Mouse (Mus musculus): ENCODE data around the gene Crebbp. TPM values are rescaled to one million over a fixed set of nuclear protein-coding genes. Genes with fewer than 3 reads are reported as not detected.
"Not testable (repeated sequence)": the region's sequence is repeated elsewhere in the genome, so short reads cannot be mapped to it uniquely, and the experiment has no call there.

Gene Crebbp
- polyA plus RNA-seq (2012; ENCODE audit: insufficient read depth, insufficient read length, missing spikeins) = 41.4 and 44.5 TPM in 2 replicates

DNA sequence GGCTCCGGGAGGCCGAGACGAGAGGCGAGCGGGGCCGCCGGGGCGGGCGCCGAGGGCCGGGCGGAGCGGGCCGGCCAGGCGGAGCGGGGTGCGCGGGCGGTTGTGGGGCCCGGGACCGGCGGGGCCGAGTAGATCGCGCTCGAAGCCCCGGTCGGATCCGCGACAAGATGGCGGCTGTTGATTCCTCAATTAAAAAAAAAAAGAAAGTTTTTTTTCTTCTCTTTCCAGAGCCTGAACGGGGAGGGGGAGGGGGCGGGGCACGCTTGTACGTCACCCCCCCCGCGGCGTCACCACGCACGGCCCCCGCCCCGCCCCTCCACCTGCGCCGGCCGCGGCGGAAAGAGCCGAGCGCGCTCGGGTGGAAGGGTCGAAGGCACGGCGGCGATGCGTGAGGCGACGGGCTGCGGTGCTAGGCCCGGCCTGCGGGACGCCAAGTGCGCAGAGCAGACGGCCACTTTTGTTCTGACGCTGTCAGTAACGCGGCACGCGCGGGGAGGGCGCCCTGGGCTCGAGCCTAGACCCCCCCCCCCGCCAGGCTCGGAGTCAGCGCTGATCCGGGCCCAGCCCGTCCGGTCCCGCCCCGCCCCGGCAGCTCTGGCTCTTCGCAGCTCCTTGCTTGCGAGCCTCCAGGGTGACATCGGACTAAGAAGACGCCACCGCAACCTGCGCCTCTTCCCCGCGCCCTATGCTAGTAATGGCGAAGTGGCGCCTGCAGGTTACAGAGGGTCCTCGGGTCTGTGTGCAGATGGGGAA is at the start of gene Crebbp:
Gene Crebbp (minus strand): TSS at position 199 of the 753 bp plus-strand sequence.
- TF ChIP-seq CTCF (IDR thresholded peaks at IDR 0.05; ENCODE audit: low read depth, low read length) = no peak
- TF ChIP-seq POLR2A (IDR thresholded peaks at IDR 0.05; ENCODE audit: borderline replicate concordance, low read depth, low read length) = no peak
- peak within 1 kb of the TSS; percentile 98 for H3K4me3 ChIP-seq (ENCODE audit: insufficient read depth, low read length)
- peaks cover 14% of the 10 kb centered on the region for H3K4me1 ChIP-seq (ENCODE audit: control insufficient read depth, insufficient read depth, low read length)
- peak within 1 kb of the TSS; percentile 51; the same call in 1 of the 2 replicates for H3K27ac ChIP-seq (ENCODE audit: insufficient read depth, low read depth, low read length)

DNA sequence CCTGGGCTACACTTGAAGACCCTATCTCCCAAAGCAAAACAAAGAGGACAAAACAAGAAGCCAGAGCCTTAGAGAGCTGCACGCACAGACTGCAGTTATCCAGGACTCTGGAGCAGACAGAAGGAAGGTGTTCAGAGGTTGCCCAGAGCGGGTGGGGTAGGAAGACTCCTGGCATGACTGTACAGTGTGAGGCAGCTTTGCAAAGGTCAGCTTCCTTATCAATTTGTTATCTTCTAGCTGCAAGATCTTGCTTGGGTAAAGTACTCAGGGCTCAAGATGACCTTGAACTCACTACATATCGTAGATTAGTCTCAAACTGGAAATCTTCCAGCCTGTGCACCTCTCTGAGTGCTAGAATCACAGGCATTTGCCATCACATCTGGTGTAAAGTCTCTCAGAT is 49.7 kb upstream of the Crebbp start:
- Histone ChIP-seq H3K4me1 (ENCODE audit: control insufficient read depth, insufficient read depth, low read length) (no peaks in the 10 kb centered on the region), H3K4me3 (ENCODE audit: insufficient read depth, low read length) (no peak overlapping the region), H3K27ac (ENCODE audit: insufficient read depth, low read depth, low read length) (no peak overlapping the region)
- no peak for TF ChIP-seq CTCF (IDR thresholded peaks at IDR 0.05; ENCODE audit: low read depth, low read length)
- no peak for TF ChIP-seq POLR2A (IDR thresholded peaks at IDR 0.05; ENCODE audit: borderline replicate concordance, low read depth, low read length)

DNA sequence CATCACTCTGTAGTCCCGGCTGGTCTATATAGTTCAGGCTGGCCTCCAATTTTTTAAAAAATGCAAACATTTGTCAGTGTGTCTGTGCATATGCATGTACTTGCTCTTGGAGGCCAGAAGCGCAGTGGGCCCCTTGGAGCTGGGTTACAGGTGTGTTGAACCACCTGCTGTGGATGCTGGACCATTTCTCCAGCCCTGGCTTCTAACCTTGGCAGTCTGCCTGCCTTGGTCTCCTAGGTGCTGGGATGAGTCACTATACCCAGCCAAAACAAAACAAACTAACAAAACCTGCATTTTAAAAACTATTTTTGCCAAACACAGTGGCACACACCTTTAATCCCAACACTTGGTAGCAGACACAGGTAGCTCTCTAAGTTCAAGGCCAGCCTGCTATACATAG is 43.7 kb upstream of the Crebbp start:
- Histone ChIP-seq H3K4me3 (ENCODE audit: insufficient read depth, low read length) (no peak overlapping the region), H3K27ac (ENCODE audit: insufficient read depth, low read depth, low read length) (no peak overlapping the region), H3K4me1 (ENCODE audit: control insufficient read depth, insufficient read depth, low read length) (no peaks in the 10 kb centered on the region)
- no peak for TF ChIP-seq CTCF (IDR thresholded peaks at IDR 0.05; ENCODE audit: low read depth, low read length)
- no peak for TF ChIP-seq POLR2A (IDR thresholded peaks at IDR 0.05; ENCODE audit: borderline replicate concordance, low read depth, low read length)

DNA sequence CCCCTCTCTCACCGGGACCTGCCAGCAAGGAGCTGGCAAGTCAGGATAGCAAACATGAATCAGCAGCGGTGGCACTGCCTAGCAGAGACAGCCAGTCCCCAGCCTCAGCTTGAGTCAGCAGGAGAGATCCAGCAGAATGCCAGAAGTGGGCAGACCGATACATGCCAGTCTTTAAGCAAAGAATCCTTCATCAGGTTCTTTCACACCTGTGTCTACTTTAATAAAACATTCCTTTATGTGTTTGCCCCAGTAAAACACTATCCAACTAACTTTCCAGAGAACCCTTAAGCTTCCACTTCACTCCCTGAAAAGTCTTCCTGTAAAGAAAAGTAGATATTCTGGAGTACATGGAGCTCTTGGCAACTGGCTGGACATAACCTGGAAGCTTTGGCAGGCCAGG is 35.0 kb upstream of the Crebbp start:
- TF ChIP-seq POLR2A (IDR thresholded peaks at IDR 0.05; ENCODE audit: borderline replicate concordance, low read depth, low read length) (no peak), CTCF (IDR thresholded peaks at IDR 0.05; ENCODE audit: low read depth, low read length) (no peak)
- no peak overlapping the region for H3K4me3 ChIP-seq (ENCODE audit: insufficient read depth, low read length)
- no peak overlapping the region for H3K27ac ChIP-seq (ENCODE audit: insufficient read depth, low read depth, low read length)
- no peaks in the 10 kb centered on the region for H3K4me1 ChIP-seq (ENCODE audit: control insufficient read depth, insufficient read depth, low read length)

DNA sequence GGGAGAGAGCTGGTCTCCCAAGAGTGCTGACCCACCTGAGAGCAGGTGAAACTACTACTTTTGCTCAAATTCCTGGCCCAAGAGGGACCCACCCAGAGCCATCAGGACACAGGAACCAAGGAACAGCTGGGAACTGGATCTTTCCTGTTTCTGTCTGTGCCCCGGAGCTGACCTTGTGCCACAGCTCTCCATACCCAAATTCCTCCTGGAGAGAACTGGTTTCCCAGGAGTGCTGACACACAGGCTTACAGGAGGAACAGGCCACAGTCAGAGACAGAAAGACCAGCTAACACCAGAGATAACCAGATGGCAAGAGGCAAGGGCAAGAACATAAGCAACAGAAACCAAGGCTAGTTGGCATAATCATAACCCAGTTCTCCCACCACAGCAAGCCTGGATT is 31.4 kb upstream of the Crebbp start:
- H3K4me3 ChIP-seq (ENCODE audit: insufficient read depth, low read length); H3K27ac ChIP-seq (ENCODE audit: insufficient read depth, low read depth, low read length); H3K4me1 ChIP-seq (ENCODE audit: control insufficient read depth, insufficient read depth, low read length): not testable (repeated sequence)

DNA sequence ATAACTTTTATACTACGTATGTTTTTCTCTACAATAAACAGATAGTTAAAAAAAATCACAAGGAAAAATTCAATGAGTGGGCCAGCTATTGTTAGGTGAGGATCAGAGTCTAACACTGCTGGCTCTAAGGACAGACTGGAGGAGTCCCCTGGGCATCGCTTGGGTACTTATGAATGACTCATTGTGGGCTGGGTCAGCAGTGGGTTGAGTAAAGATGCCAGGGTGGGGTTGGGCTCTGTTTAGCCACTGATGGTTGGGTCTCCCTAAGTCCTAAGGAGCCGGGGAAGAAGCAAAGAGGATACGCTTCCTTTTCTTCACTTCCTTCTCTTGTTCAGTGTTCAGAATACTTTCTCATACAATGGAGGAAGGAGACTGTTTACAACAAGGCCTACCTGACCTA is 22.3 kb upstream of the Crebbp start:
- Histone ChIP-seq H3K4me1 (ENCODE audit: control insufficient read depth, insufficient read depth, low read length) (peaks cover 12% of the 10 kb centered on the region), H3K4me3 (ENCODE audit: insufficient read depth, low read length) (no peak overlapping the region), H3K27ac (ENCODE audit: insufficient read depth, low read depth, low read length) (no peak overlapping the region)
- no peak for TF ChIP-seq CTCF (IDR thresholded peaks at IDR 0.05; ENCODE audit: low read depth, low read length)
- no peak for TF ChIP-seq POLR2A (IDR thresholded peaks at IDR 0.05; ENCODE audit: borderline replicate concordance, low read depth, low read length)

DNA sequence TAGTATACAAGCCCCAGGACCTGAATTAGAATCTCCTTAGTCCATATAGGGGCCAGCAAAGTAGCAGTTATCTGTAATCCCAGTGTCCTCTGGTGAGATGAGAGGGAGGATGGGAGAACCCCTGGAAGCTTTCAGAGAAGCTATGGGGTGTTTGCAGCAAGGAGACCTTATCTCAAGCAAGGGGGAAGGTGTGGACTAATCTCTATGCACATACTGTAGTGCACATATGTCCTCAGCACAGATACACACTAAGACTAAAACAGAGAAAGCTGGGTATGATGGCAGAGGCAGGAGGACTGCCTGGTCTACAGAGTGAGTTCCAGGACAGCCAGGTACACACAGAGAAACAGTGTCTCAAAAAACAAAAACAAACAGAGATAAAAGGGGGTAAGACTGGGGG is 21.8 kb upstream of the Crebbp start:
- Histone ChIP-seq H3K4me3 (ENCODE audit: insufficient read depth, low read length) (no peak overlapping the region), H3K4me1 (ENCODE audit: control insufficient read depth, insufficient read depth, low read length) (peaks cover 12% of the 10 kb centered on the region), H3K27ac (ENCODE audit: insufficient read depth, low read depth, low read length) (no peak overlapping the region)
- TF ChIP-seq POLR2A (IDR thresholded peaks at IDR 0.05; ENCODE audit: borderline replicate concordance, low read depth, low read length) = no peak
- no peak for TF ChIP-seq CTCF (IDR thresholded peaks at IDR 0.05; ENCODE audit: low read depth, low read length)

DNA sequence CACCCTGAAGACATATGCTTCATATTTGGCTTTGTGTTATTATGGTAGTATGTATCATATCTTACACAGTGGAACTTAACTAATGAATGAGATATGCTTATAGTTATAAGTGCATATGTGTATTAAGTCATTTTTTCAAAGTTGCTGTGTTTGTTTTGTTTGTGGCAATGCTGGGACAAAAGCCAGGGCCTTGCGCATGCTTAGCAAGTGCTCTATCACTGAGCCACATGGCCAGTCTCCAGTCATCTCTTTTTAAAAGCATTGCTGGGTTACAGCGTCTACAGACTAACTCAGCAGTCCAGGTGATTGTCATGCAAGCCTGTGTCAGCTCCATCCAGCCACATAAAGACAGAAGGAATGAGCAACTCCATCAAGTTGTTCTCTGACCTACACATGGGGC is 12.0 kb upstream of the Crebbp start:
- no peak for TF ChIP-seq POLR2A (IDR thresholded peaks at IDR 0.05; ENCODE audit: borderline replicate concordance, low read depth, low read length)
- no peak for TF ChIP-seq CTCF (IDR thresholded peaks at IDR 0.05; ENCODE audit: low read depth, low read length)
- no peaks in the 10 kb centered on the region for H3K4me1 ChIP-seq (ENCODE audit: control insufficient read depth, insufficient read depth, low read length)
- H3K27ac ChIP-seq (ENCODE audit: insufficient read depth, low read depth, low read length) = no peak overlapping the region
- H3K4me3 ChIP-seq (ENCODE audit: insufficient read depth, low read length) = no peak overlapping the region

DNA sequence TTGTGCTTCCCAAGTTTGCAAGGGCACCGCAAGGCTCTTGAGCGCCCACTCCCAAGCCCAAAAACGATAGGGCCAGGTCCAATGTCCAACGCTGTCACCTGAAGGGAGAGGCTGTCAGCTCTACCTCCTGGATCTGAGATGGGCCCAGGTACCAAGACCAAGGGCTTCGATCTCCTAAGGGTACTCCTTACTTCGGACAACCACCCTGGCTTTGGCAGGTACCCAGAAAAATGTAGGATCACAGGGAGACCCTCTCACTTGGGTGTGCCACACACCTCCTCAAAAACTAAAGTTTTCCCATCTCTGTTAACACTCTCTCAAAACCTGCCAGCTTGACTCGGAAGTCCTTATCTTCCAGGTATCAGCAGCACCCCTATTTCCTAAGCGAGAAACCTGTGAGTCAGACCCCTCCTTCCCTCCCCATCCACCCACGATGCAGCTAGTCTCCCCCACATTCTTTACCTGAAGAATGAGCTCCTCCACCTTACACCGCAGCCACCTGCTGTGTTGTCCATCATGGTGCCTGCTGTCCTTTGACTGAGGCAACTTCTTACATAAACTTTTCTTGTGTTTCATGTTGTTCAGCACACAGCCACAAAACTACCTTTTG is 939 bp upstream of the Crebbp start:
- H3K4me3 ChIP-seq (ENCODE audit: insufficient read depth, low read length) = peak overlapping the region; percentile 92
- TF ChIP-seq CTCF (IDR thresholded peaks at IDR 0.05; ENCODE audit: low read depth, low read length) (no peak), POLR2A (IDR thresholded peaks at IDR 0.05; ENCODE audit: borderline replicate concordance, low read depth, low read length) (no peak)
- H3K27ac ChIP-seq (ENCODE audit: insufficient read depth, low read depth, low read length) = no peak overlapping the region
- H3K4me1 ChIP-seq (ENCODE audit: control insufficient read depth, insufficient read depth, low read length) = peaks cover 14% of the 10 kb centered on the region

DNA sequence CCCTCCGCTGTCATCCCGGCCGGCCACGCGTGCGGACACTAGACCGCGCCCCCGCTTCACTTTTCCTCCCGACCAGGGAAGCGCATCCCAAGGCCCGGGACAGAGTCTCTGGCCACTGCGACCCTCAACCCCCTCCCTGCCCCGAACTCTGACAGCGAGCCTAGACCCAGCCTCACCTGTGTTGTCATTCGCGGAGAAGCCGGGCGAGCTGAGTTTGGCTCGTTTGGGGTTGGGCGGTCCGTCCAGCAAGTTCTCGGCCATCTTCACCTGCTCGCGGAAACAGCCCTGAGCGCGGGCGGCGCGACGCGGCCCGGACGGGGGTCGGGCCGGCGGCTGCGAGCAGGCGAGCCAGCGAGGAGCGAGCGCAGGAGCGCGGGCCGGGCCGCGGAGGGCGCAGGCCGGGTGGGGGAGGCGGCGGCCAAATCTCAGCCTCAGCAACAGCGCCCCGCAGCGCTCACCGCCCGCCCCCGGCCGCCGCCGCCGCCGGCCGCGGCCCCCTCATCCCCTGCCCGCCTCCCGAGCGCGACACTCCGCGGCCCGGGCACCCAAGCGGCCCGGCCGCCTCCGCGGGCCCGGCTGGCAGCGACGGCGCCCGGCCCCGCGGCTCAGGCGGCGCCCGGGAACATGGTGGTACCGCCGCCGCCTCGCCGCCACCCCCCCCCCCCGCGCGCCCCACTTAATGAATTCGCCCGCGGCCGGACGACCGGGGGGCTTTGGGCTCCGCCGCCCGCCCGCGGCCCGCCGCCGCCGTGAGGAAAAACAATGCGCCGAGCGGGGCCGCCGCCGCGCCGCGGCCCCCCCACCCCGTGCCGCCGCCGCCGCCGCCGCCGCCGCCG is 616 bp downstream of the Crebbp start:
- no peak for TF ChIP-seq CTCF (IDR thresholded peaks at IDR 0.05; ENCODE audit: low read depth, low read length)
- no peak for TF ChIP-seq POLR2A (IDR thresholded peaks at IDR 0.05; ENCODE audit: borderline replicate concordance, low read depth, low read length)
- peak overlapping the region; percentile 51; the same call in 1 of the 2 replicates for H3K27ac ChIP-seq (ENCODE audit: insufficient read depth, low read depth, low read length)
- H3K4me1 ChIP-seq (ENCODE audit: control insufficient read depth, insufficient read depth, low read length) = peaks cover 14% of the 10 kb centered on the region
- H3K4me3 ChIP-seq (ENCODE audit: insufficient read depth, low read length) = peak overlapping the region; percentile 98
